Mouse (Mus musculus): ENCODE results near the gene BC004004. TPM values are rescaled to one million over a fixed set of nuclear protein-coding genes. Genes with fewer than 3 reads are reported as not detected.

The BC004004 gene
- total RNA-seq, 1 experiment from 2014 or later = 139 TPM

- DNase-seq = no peak
Observed at GRCm38 (mm10) chr17:29323625-29324024, 55.0 kb downstream of the BC004004 start.

- DNase-seq = peak; percentile 3
Observed at GRCm38 (mm10) chr17:29325831-29326230, 57.2 kb downstream of the BC004004 start.

- no peak for DNase-seq
Observed at GRCm38 (mm10) chr17:29326531-29327529, 58.2 kb downstream of the BC004004 start.

GRCm38 (mm10) chr17:29327691-29328090, 59.1 kb downstream of the BC004004 start:
- no peak for DNase-seq

GRCm38 (mm10) chr17:29330221-29330620, 61.6 kb downstream of the BC004004 start:
- DNase-seq = no peak

GRCm38 (mm10) chr17:29330671-29331410, 62.3 kb downstream of the BC004004 start:
- peak; percentile 49 for DNase-seq

GRCm38 (mm10) chr17:29332186-29332685, 63.6 kb downstream of the BC004004 start:
- DNase-seq = no peak

- DNase-seq = peak; percentile 61
Observed at GRCm38 (mm10) chr17:29336266-29336990, 67.8 kb downstream of the BC004004 start.

- DNase-seq = peak; percentile 52
Observed at GRCm38 (mm10) chr17:29337979-29338823, 69.6 kb downstream of the BC004004 start.

GRCm38 (mm10) chr17:29339170-29339768, 70.7 kb downstream of the BC004004 start:
- peak; percentile 70 for DNase-seq

GRCm38 (mm10) chr17:29340406-29341261, 72.0 kb downstream of the BC004004 start:
- DNase-seq = peak; percentile 15

- peak; percentile 72 for DNase-seq
Observed at GRCm38 (mm10) chr17:29341591-29342003, 73.0 kb downstream of the BC004004 start.

- peak; percentile 51 for DNase-seq
Observed at GRCm38 (mm10) chr17:29342010-29342910, 73.7 kb downstream of the BC004004 start.

- DNase-seq = no peak
Observed at GRCm38 (mm10) chr17:29343241-29343640, 74.7 kb downstream of the BC004004 start.

- peak; percentile 3 for DNase-seq
Observed at GRCm38 (mm10) chr17:29345272-29345671, 76.7 kb downstream of the BC004004 start.

GRCm38 (mm10) chr17:29346496-29347125, 78.0 kb downstream of the BC004004 start:
- peak; percentile 61 for DNase-seq

GRCm38 (mm10) chr17:29347126-29347644, 78.6 kb downstream of the BC004004 start:
- DNase-seq = peak; percentile 43
